Mouse (Mus musculus): ENCODE results near the gene Hacd3. TPM values are rescaled to one million over a fixed set of nuclear protein-coding genes. Genes with fewer than 3 reads are reported as not detected.
"Not testable (repeated sequence)": the region's sequence is repeated elsewhere in the genome, so short reads cannot be mapped to it uniquely, and the experiment has no call there.

Hacd3 gene
- 68.3 and 71.9 TPM in 2 replicates for polyA plus RNA-seq (2016; fragmentation: Nextera tagmentation; extraction: Ambion mirVana)

GRCm38 (mm10) chr9:65020991-65021886, at the start of gene Hacd3:
TSS of gene Hacd3 (minus strand) at chr9:65021693.
- peak; percentile 93 for ATAC-seq
- Histone ChIP-seq H3K9me3 (replicated peaks) (no peaks in the 10 kb centered on the region), H3K9ac (peak within 1 kb of the TSS; percentile 98), H3K4me1 (peaks cover 61% of the 10 kb centered on the region), H3K27ac (peak within 1 kb of the TSS; percentile 87), H3K36me3 (no peaks in the 10 kb centered on the region), H3K4me3 (peak within 1 kb of the TSS; percentile 95), H3K4me2 (peak within 1 kb of the TSS; percentile 93), H3K27me3 (replicated peaks) (no peaks in the 10 kb centered on the region)
- under 1% methylated on average over 80 of the region's 81 CpGs for WGBS (ENCODE audit: insufficient replicate concordance)

GRCm38 (mm10) chr9:65070587-65070986, 49.1 kb upstream of the Hacd3 start:
- Histone ChIP-seq H3K9me3 (replicated peaks) (no peaks in the 10 kb centered on the region), H3K27me3 (replicated peaks) (no peaks in the 10 kb centered on the region), H3K4me3 (no peak overlapping the region), H3K4me1 (peaks cover 57% of the 10 kb centered on the region), H3K9ac (peak overlapping the region; percentile 25; the same call in 1 of the 2 replicates), H3K36me3 (peaks cover 97% of the 10 kb centered on the region), H3K27ac (peak overlapping the region; percentile 82), H3K4me2 (peak overlapping the region; percentile 43)
- ATAC-seq: peak; percentile 98
- 38% methylated on average over 3 of the region's 3 CpGs for WGBS (ENCODE audit: insufficient replicate concordance)

- Histone ChIP-seq H3K9ac (no peak overlapping the region), H3K36me3 (peaks cover 93% of the 10 kb centered on the region), H3K27me3 (replicated peaks) (no peaks in the 10 kb centered on the region), H3K27ac (no peak overlapping the region), H3K4me1 (peaks cover 12% of the 10 kb centered on the region), H3K4me3 (no peak overlapping the region), H3K9me3 (replicated peaks) (no peaks in the 10 kb centered on the region), H3K4me2 (no peak overlapping the region)
- WGBS (ENCODE audit: insufficient replicate concordance): 84% methylated on average over 7 of the region's 7 CpGs
- ATAC-seq: no peak
Measured at GRCm38 (mm10) chr9:65064251-65064650, 42.8 kb upstream of the Hacd3 start.

- no peak for ATAC-seq
- 90% methylated on average over 3 of the region's 3 CpGs for WGBS (ENCODE audit: insufficient replicate concordance)
- no peaks in the 10 kb centered on the region for H3K9me3 ChIP-seq (replicated peaks)
- no peak overlapping the region for H3K9ac ChIP-seq
- H3K4me3 ChIP-seq: no peak overlapping the region
- no peaks in the 10 kb centered on the region for H3K27me3 ChIP-seq (replicated peaks)
- no peaks in the 10 kb centered on the region for H3K4me1 ChIP-seq
- H3K27ac ChIP-seq: no peak overlapping the region
- no peak overlapping the region for H3K4me2 ChIP-seq
- H3K36me3 ChIP-seq: peaks cover 94% of the 10 kb centered on the region
Measured at GRCm38 (mm10) chr9:65050981-65051380, 29.5 kb upstream of the Hacd3 start.

- WGBS (ENCODE audit: insufficient replicate concordance): 89% methylated on average over 5 of the region's 5 CpGs
- Histone ChIP-seq H3K27me3 (replicated peaks) (no peaks in the 10 kb centered on the region), H3K27ac (no peak overlapping the region), H3K4me2 (no peak overlapping the region), H3K9me3 (replicated peaks) (no peaks in the 10 kb centered on the region), H3K9ac (no peak overlapping the region), H3K4me3 (no peak overlapping the region), H3K36me3 (peaks cover 93% of the 10 kb centered on the region), H3K4me1 (no peaks in the 10 kb centered on the region)
- ATAC-seq: no peak
Measured at GRCm38 (mm10) chr9:65049422-65049821, 27.9 kb upstream of the Hacd3 start.

GRCm38 (mm10) chr9:65046993-65047392, 25.5 kb upstream of the Hacd3 start:
- no peak for ATAC-seq
- H3K27me3 ChIP-seq (replicated peaks): no peaks in the 10 kb centered on the region
- H3K4me3 ChIP-seq: no peak overlapping the region
- WGBS (ENCODE audit: insufficient replicate concordance): 80% methylated on average over 1 of the region's 1 CpGs
- no peak overlapping the region for H3K9ac ChIP-seq
- H3K27ac ChIP-seq: no peak overlapping the region
- H3K4me1 ChIP-seq: no peaks in the 10 kb centered on the region
- H3K36me3 ChIP-seq: peaks cover 94% of the 10 kb centered on the region
- H3K4me2 ChIP-seq: no peak overlapping the region
- no peaks in the 10 kb centered on the region for H3K9me3 ChIP-seq (replicated peaks)

GRCm38 (mm10) chr9:65041430-65041829, 19.9 kb upstream of the Hacd3 start:
- 94% methylated on average over 5 of the region's 5 CpGs for WGBS (ENCODE audit: insufficient replicate concordance)

GRCm38 (mm10) chr9:65036861-65037260, 15.4 kb upstream of the Hacd3 start:
- H3K4me1 ChIP-seq: peaks cover 23% of the 10 kb centered on the region
- H3K9me3 ChIP-seq (replicated peaks): no peaks in the 10 kb centered on the region
- H3K27me3 ChIP-seq (replicated peaks): no peaks in the 10 kb centered on the region
- peaks cover 73% of the 10 kb centered on the region for H3K36me3 ChIP-seq
- no peak overlapping the region for H3K9ac ChIP-seq
- no peak overlapping the region for H3K27ac ChIP-seq
- WGBS (ENCODE audit: insufficient replicate concordance): 85% methylated on average over 8 of the region's 8 CpGs
- H3K4me2 ChIP-seq: no peak overlapping the region
- ATAC-seq: no peak
- H3K4me3 ChIP-seq: no peak overlapping the region

More at GRCm38 (mm10) chr9:65041430-65041829, 19.9 kb upstream of the Hacd3 start:
- no peak for ATAC-seq
- no peaks in the 10 kb centered on the region for H3K4me1 ChIP-seq
- H3K27me3 ChIP-seq (replicated peaks): no peaks in the 10 kb centered on the region
- H3K27ac ChIP-seq: no peak overlapping the region
- H3K4me2 ChIP-seq: no peak overlapping the region
- no peak overlapping the region for H3K4me3 ChIP-seq
- peaks cover 93% of the 10 kb centered on the region for H3K36me3 ChIP-seq
- H3K9me3 ChIP-seq (replicated peaks): no peaks in the 10 kb centered on the region
- H3K9ac ChIP-seq: no peak overlapping the region

- H3K4me3 ChIP-seq: no peak overlapping the region
- WGBS (ENCODE audit: insufficient replicate concordance): 93% methylated on average over 1 of the region's 1 CpGs
- no peak for ATAC-seq
- no peak overlapping the region for H3K27ac ChIP-seq
- H3K9me3 ChIP-seq (replicated peaks): no peaks in the 10 kb centered on the region
- H3K9ac ChIP-seq: no peak overlapping the region
- peaks cover 25% of the 10 kb centered on the region for H3K4me1 ChIP-seq
- H3K36me3 ChIP-seq: peaks cover 69% of the 10 kb centered on the region
- H3K27me3 ChIP-seq (replicated peaks): no peaks in the 10 kb centered on the region
- no peak overlapping the region for H3K4me2 ChIP-seq
Measured at GRCm38 (mm10) chr9:65036456-65036855, 15.0 kb upstream of the Hacd3 start.

GRCm38 (mm10) chr9:65032269-65033108, 11.0 kb upstream of the Hacd3 start, which contains the start of gene Dpp8:
TSS of gene Dpp8 (plus strand) at chr9:65032414.
- WGBS (ENCODE audit: insufficient replicate concordance): under 1% methylated on average over 74 of the region's 85 CpGs
- no peaks in the 10 kb centered on the region for H3K27me3 ChIP-seq (replicated peaks)
- peak; percentile 93 for ATAC-seq
- H3K9me3 ChIP-seq (replicated peaks): no peaks in the 10 kb centered on the region
- H3K4me2 ChIP-seq: peak within 1 kb of the TSS; percentile 85
- peak within 1 kb of the TSS; percentile 96 for H3K27ac ChIP-seq
- H3K4me3 ChIP-seq: peak within 1 kb of the TSS; percentile 99
- peak within 1 kb of the TSS; percentile 99 for H3K9ac ChIP-seq
- H3K4me1 ChIP-seq: peaks cover 31% of the 10 kb centered on the region
- peaks cover 31% of the 10 kb centered on the region for H3K36me3 ChIP-seq

GRCm38 (mm10) chr9:65031894-65032268, 10.4 kb upstream of the Hacd3 start:
- WGBS (ENCODE audit: insufficient replicate concordance): 22% methylated on average over 4 of the region's 4 CpGs
- Histone ChIP-seq H3K4me1 (peaks cover 31% of the 10 kb centered on the region), H3K4me3 (peak overlapping the region; percentile 99), H3K4me2 (peak overlapping the region; percentile 85), H3K27me3 (replicated peaks) (no peaks in the 10 kb centered on the region), H3K9ac (peak overlapping the region; percentile 99), H3K9me3 (replicated peaks) (no peaks in the 10 kb centered on the region), H3K27ac (peak overlapping the region; percentile 96), H3K36me3 (peaks cover 25% of the 10 kb centered on the region)
- peak; percentile 58 for ATAC-seq

- H3K9ac ChIP-seq; H3K9me3 ChIP-seq (replicated peaks); H3K27ac ChIP-seq; H3K27me3 ChIP-seq (replicated peaks); ATAC-seq: not testable (repeated sequence)
- peak overlapping the region; percentile 99; the same call in 1 of the 2 replicates for H3K4me3 ChIP-seq
- H3K4me2 ChIP-seq: peak overlapping the region; percentile 85
- H3K4me1 ChIP-seq: peaks cover 31% of the 10 kb centered on the region
- 26% methylated on average over 5 of the region's 5 CpGs for WGBS (ENCODE audit: insufficient replicate concordance)
- peaks cover 20% of the 10 kb centered on the region for H3K36me3 ChIP-seq
Measured at GRCm38 (mm10) chr9:65031355-65031754, 9.9 kb upstream of the Hacd3 start.
